In genomic region chr1:136228328-136229039, GRCm38 (mm10) we compare ENCODE assay signal across 8 mouse cellular contexts. TPM values are rescaled to one million over a fixed set of nuclear protein-coding genes. Genes with fewer than 3 reads are reported as not detected.
DNase-seq lines count a peak whose midpoint lies in the region; ATAC-seq and TF ChIP-seq lines count a peak whose summit lies in the region.
"Had no signal": no experiment of that assay in that cellular context is flagged by ENCODE, and none has a peak within 500 bp of the region (broad histone marks: within the 10 kb centered on the region; RNA-seq: fewer than 3 reads in every experiment).

No protein-coding gene starts in this region.

- ATAC-seq in hindbrain, embryonic 15.5 days (ENCODE audit: low FRiP score, low read depth): no peak

- peak; percentile 18 for DNase-seq in 416B (ENCODE audit: low read depth)
- peak; percentile 60 to 85 for DNase-seq in adrenal gland, adult (ENCODE audit: inconsistent age in 2 of 2, low spot score in 1 of 2)
- DNase-seq in liver, adult 2 months (ENCODE audit: extremely low read depth, low read depth, low spot score): peak; percentile 87
- no peak for DNase-seq in cerebellum, adult 8-10 months
- no peak for DNase-seq in cerebellum, adult 9-10 months

- no peaks in the 10 kb centered on the region for H3K27me3 ChIP-seq in hindbrain, embryonic 15.5 days
- H3K27me3 ChIP-seq in liver, adult 2 months (ENCODE audit: control insufficient read depth, insufficient read depth, low read length): no peaks in the 10 kb centered on the region
- no peaks in the 10 kb centered on the region; the same call in 1 of the 2 replicates for H3K27me3 ChIP-seq in small intestine, adult 2 months (ENCODE audit: control insufficient read depth, insufficient read depth, low read length)

- H3K4me2 ChIP-seq in hindbrain, embryonic 15.5 days: 0 out of 2 replicates have a peak overlapping the region, but pooled peaks have one; percentile 9

- 0 out of 2 replicates have a peak, but pooled peaks have one; percentile 4 for TF ChIP-seq POLR2A in liver, adult 2 months (IDR thresholded peaks at IDR 0.05; ENCODE audit: extremely low read depth, insufficient read depth, low read length)
- TF ChIP-seq POLR2A in small intestine, adult 2 months (IDR thresholded peaks at IDR 0.05; ENCODE audit: low read depth, low read length): no peak

- no peaks in the 10 kb centered on the region for H3K9me3 ChIP-seq in hindbrain, embryonic 15.5 days
- H3K9me3 ChIP-seq: megakaryocyte, embryonic 14.5 days had no signal

- peaks cover 54% of the 10 kb centered on the region for H3K4me1 ChIP-seq in hindbrain, embryonic 15.5 days (replicated peaks)
- peaks cover 8% of the 10 kb centered on the region for H3K4me1 ChIP-seq in liver, adult 2 months (ENCODE audit: control insufficient read depth, insufficient read depth, low read length)
- peaks cover 32% of the 10 kb centered on the region for H3K4me1 ChIP-seq in small intestine, adult 2 months (ENCODE audit: control insufficient read depth, insufficient read depth, insufficient read length, low read length)

- no peaks in the 10 kb centered on the region for H3K79me2 ChIP-seq in liver, adult 2 months (ENCODE audit: control insufficient read depth, insufficient read depth, low read length)

- TF ChIP-seq CTCF in liver, adult 2 months (IDR thresholded peaks at IDR 0.05; ENCODE audit: low read depth, low read length): no peak
- TF ChIP-seq CTCF in small intestine, adult 2 months (IDR thresholded peaks at IDR 0.05; ENCODE audit: extremely low read depth, insufficient read length, insufficient replicate concordance, low read depth, low read length): no peak

- 10% methylated on average over 13 of the region's 13 CpGs for WGBS in hindbrain, embryonic 15.5 days
- 14% methylated on average over 13 of the region's 13 CpGs for WGBS in liver, adult 2 months
- WGBS in small intestine, adult 2 months: 12% methylated on average over 13 of the region's 13 CpGs

- H3K4me3 ChIP-seq in hindbrain, embryonic 15.5 days: no peak overlapping the region
- H3K4me3 ChIP-seq in liver, adult 2 months (ENCODE audit: insufficient read depth, low read depth, low read length): peak overlapping the region; percentile 42
- H3K4me3 ChIP-seq in small intestine, adult 2 months (ENCODE audit: low read depth, low read length): peak overlapping the region; percentile 80
- H3K4me3 ChIP-seq: megakaryocyte, embryonic 14.5 days had no signal

- no peak overlapping the region for H3K27ac ChIP-seq in hindbrain, embryonic 15.5 days (replicated peaks)
- peak overlapping the region; percentile 66 for H3K27ac ChIP-seq in liver, adult 2 months (replicated peaks; ENCODE audit: insufficient read depth, low read depth, low read length)
- H3K27ac ChIP-seq in small intestine, adult 2 months (ENCODE audit: insufficient read depth, low read depth, low read length): peak overlapping the region; percentile 94

- H3K9ac ChIP-seq in hindbrain, embryonic 15.5 days: no peak overlapping the region
- peak overlapping the region; percentile 52 for H3K9ac ChIP-seq in liver, adult 2 months (ENCODE audit: low read depth, low read length)

- H3K36me3 ChIP-seq in hindbrain, embryonic 15.5 days: no peaks in the 10 kb centered on the region
- H3K36me3 ChIP-seq in liver, adult 2 months (ENCODE audit: control insufficient read depth, insufficient read depth, low read length): no peaks in the 10 kb centered on the region
- H3K36me3 ChIP-seq in small intestine, adult 2 months (ENCODE audit: control insufficient read depth, insufficient read depth, low read length): peaks cover 33% of the 10 kb centered on the region

RNA-seq across cellular contexts. Expression of gene Inava, which starts 5.6 kb away (rescaled TPM):
- 3.3 and 3.4 TPM in 2 replicates for polyA plus RNA-seq in hindbrain, embryonic 15.5 days (2015; fragmentation: Nextera tagmentation; extraction: Ambion mirVana)
- total RNA-seq in liver, adult 2 months (2014; rRNA removed): 0.07 TPM in 1 of 2 replicates, not detected in the other
- 0.07 and 0.10 TPM in 2 replicates for polyA plus RNA-seq in liver, adult 2 months (2012; rRNA removed)
- polyA plus RNA-seq in small intestine, adult 2 months (2012; rRNA removed): 35.2 and 55.9 TPM in 2 replicates

RNA-seq across cellular contexts. Expression of gene Mroh3, which starts 15.9 kb away (rescaled TPM):
- not detected in 2 replicates for polyA plus RNA-seq in hindbrain, embryonic 15.5 days (2015; fragmentation: Nextera tagmentation; extraction: Ambion mirVana)
- not detected in 2 replicates for total RNA-seq in liver, adult 2 months (2014; rRNA removed)
- polyA plus RNA-seq in liver, adult 2 months (2012; rRNA removed): not detected in 2 replicates
- polyA plus RNA-seq in small intestine, adult 2 months (2012; rRNA removed): 1.1 and 2.2 TPM in 2 replicates

RNA-seq across cellular contexts. Expression of gene Gpr25, which starts 32.2 kb away (rescaled TPM):
- polyA plus RNA-seq in hindbrain, embryonic 15.5 days (2015; fragmentation: Nextera tagmentation; extraction: Ambion mirVana): 1.1 TPM in 2 replicates
- not detected in 2 replicates for total RNA-seq in liver, adult 2 months (2014; rRNA removed)
- polyA plus RNA-seq in liver, adult 2 months (2012; rRNA removed): 0.16 and 0.32 TPM in 2 replicates
- 0.36 and 0.55 TPM in 2 replicates for polyA plus RNA-seq in small intestine, adult 2 months (2012; rRNA removed)

Comparison
In these comparisons a context has a peak if more than half of its experiments do, and no peak if none do; other contexts are left out.
1. DNase-seq: peak in 416B (single experiment), adrenal gland, adult (2 of 2) and liver, adult 2 months (single experiment); none in cerebellum, adult 8-10 months (single experiment) and cerebellum, adult 9-10 months (single experiment).